Mouse (Mus musculus): ENCODE data around the gene Bag1. TPM values are rescaled to one million over a fixed set of nuclear protein-coding genes. Genes with fewer than 3 reads are reported as not detected.
"Not testable (repeated sequence)": the region's sequence is repeated elsewhere in the genome, so short reads cannot be mapped to it uniquely, and the experiment has no call there.

Bag1 gene
- polyA plus RNA-seq, 3 experiments from 2014 or later, result 10.0 to 16.1 (median 14.4) TPM

DNA sequence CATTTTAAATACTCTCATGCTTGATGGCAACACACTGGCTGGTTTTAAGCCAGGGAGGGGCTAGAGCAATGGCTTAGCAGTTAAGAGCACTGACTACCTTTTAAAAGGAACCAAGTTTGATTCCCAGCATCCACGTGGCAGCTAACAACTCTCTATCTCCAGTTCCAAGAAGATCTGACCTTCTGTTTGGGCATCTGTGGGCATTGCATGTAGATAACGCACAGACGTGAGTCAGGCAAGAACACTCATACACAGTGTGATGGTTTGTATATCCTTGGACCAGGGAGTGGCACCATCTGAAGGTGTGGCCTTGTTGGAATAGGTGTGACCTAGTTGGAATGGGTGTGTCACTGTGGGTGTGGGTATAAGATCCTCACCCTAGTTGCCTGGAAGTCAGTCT is 13.7 kb downstream of the Bag1 start:
- not testable (repeated sequence) for ATAC-seq

DNA sequence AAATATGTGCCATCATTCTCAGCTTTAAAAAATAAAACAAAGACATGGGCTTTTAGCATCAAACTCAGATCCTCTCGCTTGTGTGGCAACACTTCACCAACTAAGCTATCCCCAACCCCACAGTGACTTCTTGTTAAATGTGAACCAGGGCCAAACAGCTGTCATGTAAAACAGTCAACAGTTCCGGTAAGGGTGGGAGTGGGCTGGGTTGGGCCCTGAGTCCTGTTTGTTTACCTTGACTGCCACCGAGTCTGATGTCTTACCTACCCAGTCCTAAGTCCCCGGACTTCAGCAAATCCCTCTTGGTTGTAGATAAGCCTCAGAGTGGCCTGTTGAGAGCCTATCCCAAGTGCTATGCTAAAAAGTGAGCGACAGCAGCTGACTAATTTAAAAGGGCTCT is 14.4 kb downstream of the Bag1 start:
- no peak for ATAC-seq

DNA sequence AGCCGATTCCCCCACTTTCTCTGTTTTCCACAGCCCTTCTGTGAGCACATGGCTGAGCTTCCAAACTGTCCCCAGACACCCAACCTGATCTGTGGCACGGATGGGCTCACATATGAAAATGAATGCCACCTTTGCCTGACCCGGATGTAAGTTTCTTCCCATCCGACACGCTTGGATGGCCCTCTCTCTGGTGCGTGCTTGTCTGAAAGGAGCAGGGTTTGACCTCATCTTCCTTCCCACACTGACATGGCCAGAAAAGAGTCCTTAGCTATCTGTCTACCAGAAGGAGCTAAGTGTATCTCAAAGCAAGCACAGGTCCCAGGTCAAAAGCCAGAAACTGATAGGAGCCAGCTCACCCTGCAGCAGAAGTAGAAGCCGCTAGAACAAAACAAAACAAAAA is 19.0 kb downstream of the Bag1 start:
- ATAC-seq, result no peak

DNA sequence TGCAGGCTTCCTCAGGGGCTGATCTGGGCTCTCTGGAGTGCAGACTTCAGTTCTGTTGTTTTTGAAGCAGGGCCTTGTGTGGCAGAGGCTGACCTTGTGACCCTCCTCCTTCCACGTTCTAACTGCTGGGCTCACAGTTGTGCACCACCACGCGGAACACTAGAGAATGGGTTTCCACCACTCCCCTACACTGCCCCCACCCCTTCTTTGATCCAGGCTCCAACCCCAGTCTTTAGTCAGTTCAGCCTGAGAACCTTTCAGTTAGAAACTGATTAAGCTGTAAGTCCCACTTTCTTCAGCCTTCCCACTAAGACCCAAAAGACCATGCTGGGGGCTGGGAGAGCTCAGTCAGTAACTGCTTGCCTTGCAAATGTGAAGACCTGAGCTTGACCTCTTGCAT is 22.5 kb downstream of the Bag1 start:
- no peak for ATAC-seq

DNA sequence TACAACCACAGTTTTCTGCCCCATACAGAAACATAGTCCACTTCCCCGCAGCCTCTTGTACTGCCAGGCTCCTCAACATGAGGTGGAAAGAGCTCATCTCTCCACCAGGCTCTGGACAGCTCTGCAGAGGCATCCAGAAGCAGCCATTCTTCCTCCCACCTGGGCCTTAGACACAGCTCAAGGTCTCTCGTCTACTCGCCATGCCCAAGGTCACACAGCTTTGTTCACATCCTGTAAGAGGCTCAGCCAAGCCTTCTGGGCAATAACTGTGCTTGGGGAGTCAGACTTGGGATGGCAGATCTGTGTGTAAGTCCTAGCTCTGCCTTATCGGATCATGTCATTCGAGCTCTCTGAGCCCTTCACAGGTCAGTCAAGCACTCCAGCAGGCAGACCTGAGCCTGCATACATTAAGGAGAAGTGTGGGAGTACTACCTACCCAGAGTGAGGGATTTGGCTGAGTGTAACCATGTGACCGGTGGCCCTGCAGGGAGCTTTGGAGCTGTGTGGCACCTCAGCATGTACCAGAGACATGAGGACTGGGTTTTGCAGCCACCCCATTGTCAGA is 24.9 kb downstream of the Bag1 start:
- ATAC-seq, result no peak

DNA sequence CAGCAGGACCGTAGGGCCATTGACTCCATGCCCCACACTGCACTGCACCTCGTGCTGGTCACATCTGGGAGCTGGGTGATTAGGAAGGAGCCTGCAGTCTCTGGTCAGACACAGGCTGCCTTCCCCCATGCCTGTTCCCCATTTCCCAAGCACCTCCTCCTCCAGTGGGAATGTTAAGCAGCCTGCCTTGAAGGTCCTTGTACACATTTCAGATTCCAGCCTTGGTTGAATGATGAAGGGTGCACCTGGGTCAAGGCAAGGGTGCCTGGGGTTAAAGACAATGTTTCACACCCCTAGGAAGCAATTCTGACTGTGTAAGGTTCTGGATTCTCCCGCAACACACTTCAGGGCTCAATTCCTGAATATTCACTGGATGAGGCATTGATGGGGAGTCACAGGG is 26.8 kb downstream of the Bag1 start:
- no peak for ATAC-seq

DNA sequence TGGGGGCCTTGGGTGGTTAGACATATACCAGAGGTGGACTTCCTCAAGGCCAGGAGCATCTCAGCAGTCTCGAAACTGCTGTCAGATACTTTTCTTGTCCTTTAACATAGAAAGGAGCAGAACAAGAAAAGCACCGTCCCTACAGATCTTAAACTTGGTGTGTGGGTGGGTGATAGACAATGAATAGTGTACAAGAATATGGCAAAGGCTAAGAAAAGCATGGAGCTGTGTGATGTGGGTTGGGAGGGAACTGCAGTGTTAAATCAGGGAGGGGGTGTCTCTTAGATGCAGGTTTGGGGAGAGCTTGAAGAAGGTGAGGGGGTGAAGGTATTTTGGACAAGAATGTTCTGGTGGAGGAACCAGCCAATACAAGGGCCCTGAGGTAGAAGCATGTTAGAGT is 27.5 kb downstream of the Bag1 start:
- ATAC-seq, result no peak

DNA sequence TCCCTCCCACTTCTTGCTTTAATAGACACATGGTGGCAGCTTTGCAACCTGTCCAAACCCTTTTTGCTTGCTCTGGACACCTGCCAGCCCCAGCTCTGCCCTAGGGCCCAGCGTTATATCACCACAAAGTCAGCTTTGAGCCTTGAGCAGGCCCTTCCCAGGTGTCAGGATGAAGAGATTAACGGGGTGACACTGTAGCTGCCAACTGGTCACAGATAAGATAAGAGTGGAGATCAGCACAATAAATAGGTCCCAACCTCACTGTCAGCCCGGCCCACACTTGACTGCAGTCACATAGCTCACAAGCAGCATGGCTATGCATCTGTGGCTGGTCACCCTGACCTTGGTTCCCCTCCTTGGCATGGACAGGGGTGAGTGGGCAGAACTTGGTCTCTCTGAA is 28.3 kb downstream of the Bag1 start, which contains the start of gene Spink4:
Spink4 (plus strand) TSS at position 268 of the 400 bp plus-strand sequence.
- no peak for ATAC-seq

DNA sequence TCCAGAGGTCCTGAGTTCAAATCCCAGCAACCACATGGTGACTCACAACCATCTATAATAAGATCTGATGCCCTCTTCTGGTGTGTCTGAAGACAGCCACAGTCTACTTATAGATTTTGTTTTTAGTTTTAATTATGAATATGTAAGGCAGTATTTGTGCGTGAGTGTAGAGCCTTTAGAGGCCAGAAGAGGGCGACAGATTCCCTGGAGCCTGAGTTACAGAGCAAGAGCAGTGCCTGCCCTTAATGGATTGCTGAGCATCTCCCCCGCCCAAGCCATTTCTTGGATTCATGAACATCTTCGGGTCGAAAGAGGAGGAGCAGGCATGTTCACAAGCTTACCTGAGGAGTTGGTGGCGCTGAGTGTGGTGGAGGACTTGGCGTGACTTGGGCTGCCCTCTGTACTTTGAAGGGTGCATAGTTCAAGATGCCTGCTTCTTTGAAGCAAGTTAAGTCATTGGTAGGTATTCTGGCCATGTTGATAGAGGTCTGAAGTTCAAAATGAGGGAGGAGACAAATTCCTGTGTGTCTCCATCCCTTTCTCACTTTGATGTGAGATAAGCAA is 31.4 kb downstream of the Bag1 start:
- no peak for ATAC-seq

DNA sequence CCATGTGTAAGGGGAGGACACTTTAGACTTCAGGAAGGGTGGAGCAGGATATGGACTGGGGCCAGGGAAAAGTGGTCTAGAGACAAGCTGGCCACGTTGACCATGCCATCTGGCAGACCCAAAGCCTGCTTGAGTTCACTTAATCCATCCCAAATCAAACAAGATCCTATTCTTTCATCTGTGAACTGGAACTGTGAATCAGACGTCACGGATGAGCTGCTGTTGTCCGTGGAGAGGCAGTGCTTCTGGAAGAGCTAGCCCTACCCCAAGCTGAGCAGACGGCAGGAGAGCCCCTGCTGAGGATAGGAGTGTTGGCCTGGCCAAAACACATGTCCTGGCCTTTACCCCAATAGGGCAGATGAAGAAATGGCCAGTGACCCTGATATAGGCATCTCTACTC is 32.1 kb downstream of the Bag1 start:
- ATAC-seq, result no peak

DNA sequence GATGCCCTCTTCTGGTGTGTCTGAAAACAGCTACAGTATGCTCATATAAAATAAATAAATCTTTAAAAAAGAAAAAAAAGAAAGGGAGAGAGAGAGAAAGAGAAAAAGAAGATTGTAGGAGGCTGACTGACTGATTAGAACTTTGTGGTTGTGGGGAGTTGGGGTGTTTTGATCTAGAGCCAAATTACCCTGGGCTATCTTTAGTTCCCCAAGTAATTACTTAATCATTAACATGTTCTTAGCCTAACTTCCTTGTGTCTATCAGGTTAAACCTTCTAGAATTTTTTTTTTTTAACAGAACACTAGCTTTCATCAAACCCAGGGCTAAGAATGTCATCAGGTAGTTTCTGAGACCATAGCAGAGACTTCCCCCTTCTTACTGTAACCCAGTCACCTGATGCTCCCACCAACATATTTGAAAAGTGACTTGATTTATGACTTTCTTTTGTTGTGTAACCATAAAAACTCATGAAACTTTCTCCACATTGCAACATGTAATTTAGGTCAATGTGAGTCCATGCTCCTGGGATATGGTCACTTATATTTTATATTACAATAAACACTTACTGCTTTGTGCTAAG is 33.7 kb downstream of the Bag1 start:
- no peak for ATAC-seq

DNA sequence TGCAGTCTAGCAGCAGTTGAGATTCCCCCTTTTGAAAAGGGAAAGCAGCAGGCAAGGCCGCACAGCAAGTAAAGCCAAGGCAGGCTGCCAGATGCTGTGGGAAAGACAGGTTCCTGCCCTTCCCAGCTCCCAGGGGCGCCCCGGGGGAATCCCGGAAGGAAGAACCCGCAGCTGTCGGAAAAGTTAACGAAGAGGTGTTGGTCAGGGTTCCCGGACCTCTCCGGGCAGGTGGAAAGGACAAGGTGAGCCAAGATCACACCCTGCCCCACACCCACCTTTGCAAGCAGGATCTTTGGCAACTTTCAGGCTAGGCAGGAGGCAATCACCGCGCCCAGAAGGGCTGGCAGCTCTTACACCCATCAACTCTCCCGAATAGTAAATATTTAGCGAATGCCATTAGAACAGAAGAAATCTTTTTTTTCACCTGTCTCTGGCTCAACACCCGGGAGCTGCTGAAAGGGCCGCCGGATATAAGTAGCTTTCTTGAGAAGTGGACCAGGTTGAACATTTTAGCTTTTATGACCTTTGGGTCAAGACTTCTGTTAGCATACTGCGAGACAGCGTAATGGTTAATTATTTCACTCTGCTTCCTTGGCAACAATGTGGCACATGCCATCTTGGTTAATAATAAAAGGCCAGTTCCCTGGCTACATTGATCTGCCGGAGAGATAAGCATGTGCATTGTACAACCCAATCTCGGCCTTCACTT is 39.7 kb downstream of the Bag1 start:
- ATAC-seq, result no peak

DNA sequence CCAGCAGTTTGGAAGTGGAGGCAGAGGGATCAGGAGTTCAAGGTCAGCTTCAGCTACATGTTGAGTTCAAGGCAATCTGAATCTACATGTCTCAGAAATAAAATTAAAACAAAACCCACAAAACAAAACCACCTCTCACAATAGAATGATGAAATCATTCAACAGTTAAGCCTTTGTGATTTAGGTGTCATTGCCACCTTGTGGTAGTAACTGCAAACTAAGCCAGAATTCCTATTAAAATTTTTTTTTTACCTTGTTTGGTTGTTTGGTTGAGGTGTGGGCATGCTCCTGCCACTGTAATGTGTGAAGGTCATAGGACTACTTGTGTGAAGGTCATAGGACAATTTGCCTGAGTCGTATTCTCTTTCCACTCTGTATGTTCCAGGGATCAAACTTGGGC is 41.8 kb downstream of the Bag1 start:
- ATAC-seq, result peak; percentile 69

DNA sequence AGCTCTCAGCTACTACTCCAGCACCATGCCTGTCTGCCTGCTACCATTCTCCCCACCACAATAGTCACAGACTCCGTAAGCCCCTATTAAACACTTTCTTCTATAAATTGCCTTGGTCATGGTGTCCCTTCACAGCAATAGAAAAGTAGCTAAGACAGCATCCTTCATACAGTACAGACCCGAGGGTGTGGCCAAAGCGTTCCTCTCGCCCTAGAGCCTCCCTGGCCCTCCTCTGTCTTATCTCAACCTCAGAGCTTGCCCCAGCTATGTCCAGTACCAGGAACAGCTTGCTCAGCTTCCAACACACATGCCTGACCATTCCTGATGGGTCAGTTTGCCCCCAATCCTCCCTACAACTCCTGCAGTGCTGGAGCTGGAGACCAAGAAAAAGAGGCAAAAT is 47.5 kb downstream of the Bag1 start:
- no peak for ATAC-seq

DNA sequence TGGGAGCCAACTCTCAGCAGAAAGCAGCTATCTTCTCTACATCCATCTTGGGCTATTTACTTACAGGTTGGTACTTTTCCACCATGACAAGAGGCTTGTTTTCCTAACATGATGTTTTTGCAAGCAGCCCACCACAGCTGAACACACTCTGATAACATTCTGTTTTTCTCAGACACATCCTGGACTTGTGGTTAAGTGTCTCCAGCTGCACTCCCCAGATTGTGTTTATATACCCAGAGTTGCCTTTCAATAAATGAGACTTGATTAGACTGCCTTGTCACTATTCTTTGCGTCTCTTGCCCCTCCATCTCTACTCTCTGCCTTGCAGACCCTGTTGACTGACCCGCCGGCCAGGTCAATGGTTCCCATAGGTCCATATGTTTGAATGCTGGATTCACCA is 48.0 kb downstream of the Bag1 start:
- ATAC-seq, result no peak

DNA sequence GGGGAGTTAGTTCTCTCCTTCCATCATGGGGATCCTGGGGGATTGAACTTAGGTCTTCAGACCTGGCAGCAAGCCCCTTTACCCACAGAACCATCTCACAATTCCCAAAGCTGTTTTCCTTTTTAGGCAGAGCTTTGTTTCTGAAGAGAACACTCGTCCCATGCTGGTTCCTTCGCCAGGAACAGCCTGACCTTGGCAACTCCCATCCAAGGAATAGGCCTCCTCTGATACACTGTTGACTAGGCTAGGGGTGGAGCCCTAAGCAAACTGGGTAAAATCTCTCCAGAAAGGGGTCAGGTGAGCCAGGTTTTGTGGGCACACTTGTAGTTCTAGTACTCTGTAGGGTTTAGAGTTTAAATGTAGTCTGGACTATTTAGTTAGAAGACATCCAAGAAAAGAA is 48.8 kb downstream of the Bag1 start:
- ATAC-seq, result no peak

DNA sequence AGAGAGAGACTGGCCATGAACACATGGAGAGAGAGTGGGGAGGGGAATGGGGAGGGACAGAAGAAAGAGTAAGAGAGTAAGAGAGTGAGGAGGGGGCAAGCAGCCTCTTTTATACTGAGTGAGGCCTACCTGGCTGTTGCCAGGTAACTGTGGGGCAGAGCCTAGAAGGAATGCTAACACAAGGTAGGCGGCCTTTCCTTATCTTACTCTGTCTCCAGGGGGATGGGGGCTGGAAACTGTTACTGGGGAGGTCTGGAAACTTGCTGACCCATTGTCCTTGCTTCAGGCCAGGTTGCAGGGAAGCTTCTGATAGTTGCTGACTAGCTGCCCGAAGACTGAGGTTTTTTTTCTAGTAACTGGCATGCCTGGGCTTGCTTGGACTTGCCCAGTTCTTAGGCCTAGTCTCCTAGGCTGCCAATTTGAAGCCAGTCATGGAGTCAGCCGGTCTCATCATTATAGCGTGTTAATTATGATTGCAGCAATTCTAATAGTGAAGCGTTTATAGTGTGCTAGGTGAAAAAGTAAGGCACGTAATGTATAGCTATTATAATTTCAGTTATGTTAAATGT is 49.5 kb downstream of the Bag1 start:
- ATAC-seq, result no peak

DNA sequence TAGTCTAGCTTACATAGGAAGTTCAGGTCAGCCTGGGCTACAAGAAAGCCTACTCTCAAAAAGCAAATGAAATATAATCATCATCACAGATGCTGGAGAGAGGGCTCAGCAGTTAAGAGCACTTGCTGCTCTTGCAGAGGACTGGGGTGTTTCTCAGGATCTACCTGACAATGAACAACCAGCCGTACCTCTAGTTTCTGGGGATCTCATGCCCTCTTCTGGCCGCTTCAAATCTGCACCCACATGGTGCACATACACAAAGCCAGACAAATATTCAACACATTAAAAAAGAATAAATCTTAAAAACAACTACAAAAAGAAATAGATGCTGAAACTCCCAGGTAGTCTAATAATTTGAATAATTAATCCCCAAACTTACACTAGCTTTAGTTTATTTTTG is 52.4 kb downstream of the Bag1 start:
- ATAC-seq, result no peak

DNA sequence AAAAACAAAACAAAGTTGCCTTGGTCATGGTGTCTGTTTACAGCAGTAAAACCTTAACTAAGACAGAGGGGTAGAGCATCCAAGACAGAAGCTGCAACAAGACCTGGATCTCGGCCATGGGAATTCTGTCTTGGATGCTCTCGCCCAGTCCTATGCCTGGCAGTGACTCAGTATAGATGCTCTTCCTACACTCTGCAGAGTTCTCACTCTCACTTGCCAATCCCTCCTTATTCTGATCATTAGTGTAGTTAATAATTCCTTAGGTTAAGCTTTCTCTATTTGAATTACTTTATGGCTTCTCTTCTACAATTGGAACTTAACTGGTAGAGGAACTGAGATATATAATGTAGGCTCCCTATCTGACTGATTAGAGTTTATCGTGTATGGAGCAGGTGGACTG is 53.0 kb downstream of the Bag1 start:
- no peak for ATAC-seq

DNA sequence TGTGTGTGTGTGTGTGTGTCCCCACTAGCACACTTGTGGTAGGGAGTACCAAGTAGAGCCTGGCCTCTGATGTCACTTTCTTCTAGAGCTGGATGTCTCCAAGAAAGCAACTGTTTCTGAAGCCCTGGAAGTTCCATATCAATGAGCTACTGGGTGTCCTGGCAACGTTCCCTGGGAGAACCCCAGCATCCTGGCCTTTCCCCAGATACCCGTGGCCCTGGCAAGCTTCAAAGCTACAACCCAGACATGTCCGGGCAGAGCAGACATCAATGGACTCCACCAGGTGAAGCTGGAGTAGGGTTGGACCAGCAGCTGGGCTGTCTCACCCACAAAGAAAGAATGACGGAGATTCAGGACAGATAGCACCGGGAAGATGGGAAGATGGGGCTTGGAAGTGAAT is 56.9 kb downstream of the Bag1 start:
- ATAC-seq, result no peak

DNA sequence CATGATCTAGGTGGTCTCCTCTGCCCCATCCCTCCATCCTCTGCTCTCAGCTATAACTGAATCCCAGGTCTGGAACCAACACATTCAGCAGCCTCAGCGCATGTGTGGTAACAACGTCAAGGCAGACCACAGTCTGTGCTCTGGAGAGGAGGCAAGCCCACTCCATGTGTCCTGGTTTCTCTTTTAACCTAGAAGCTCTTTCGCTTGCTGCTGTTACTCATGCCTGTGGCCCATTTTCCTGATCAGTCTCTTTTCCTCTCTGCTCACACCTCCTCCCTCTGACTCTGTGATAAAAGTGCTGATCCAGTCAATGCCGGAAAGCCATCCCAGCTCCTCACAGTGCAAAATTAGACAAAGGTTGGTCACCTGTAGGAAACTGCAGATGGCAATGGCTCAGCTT is 58.1 kb downstream of the Bag1 start:
- ATAC-seq, result no peak

DNA sequence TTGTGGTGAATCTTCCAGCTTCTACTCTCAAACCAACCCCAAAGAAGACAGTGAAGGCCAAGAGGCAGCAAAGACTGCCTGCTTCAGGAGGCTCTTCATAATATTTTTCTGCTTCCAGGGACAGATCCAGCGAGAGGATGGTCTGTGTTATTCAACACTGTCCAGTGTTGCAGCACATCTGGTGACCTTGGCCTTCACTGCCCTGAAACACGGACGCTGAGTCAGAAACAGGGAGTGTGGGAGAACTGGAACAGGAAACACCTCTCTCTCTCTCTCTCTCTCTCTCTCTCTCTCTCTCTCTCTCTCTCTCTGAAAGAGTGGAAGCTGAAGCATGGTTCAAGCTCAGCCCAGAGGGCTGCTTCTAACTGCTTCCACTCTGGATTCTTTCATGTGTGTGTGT is 58.8 kb downstream of the Bag1 start:
- no peak for ATAC-seq

DNA sequence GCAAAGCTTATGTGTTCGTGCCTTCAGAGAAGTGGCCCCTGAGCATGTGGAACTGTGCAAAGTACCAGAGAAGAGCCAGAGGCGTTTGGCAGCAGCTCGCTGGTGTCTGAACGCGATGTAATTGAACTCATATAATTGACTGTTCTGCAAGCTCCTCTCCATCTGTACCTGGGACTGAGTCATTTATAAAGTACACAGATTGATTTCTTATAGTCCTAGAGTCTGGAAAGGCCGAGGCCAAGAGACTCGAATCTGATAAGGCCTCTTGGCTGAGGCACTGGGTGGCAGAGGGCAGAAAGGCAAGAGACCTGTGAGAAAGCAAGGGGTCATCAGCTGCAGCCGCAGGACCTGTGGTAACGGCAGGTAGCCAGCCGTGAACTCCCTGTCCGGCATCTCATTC is 59.3 kb downstream of the Bag1 start:
- ATAC-seq, result no peak

All from inflammation-experienced regulatory T-cells, adult 6 months (primary cell).